Mouse (Mus musculus) G1E (cell line): ENCODE measurements around the gene Chfr.

Experiments used
- CTCF ChIP-seq: IDR thresholded peaks from 2 replicates; pipeline ENCODE4 v1.5.1; 2012; ENCODE audit warnings: low read depth, low read length, inconsistent platforms, mixed read lengths
- GATA1 ChIP-seq: IDR thresholded peaks from 2 replicates; pipeline ENCODE4 v1.6.1; 2012; ENCODE audit warnings: borderline replicate concordance, low read length, inconsistent platforms, mixed read lengths
- POLR2AphosphoS5 ChIP-seq: IDR thresholded peaks from 2 replicates; pipeline ENCODE4 v1.6.1; 2012; ENCODE audit warnings: low read depth, low read length, inconsistent platforms; ENCODE audit not compliant: insufficient replicate concordance

- TF ChIP-seq CTCF, result no peak
- no peak for TF ChIP-seq GATA1
- TF ChIP-seq POLR2AphosphoS5, result no peak
Measured at GRCm38 (mm10) chr5:110176362-110177020, 40.8 kb downstream of the Chfr start, which contains the start of gene Golga3.
